Mouse (Mus musculus): ENCODE measurements at regions not wholly inside any gene's neighbourhood (a gene's known extent, or its start where the extent isn't known, plus 50 kb on each side); places are given as distances from the start of the nearest gene placed in this dataset.

DNA sequence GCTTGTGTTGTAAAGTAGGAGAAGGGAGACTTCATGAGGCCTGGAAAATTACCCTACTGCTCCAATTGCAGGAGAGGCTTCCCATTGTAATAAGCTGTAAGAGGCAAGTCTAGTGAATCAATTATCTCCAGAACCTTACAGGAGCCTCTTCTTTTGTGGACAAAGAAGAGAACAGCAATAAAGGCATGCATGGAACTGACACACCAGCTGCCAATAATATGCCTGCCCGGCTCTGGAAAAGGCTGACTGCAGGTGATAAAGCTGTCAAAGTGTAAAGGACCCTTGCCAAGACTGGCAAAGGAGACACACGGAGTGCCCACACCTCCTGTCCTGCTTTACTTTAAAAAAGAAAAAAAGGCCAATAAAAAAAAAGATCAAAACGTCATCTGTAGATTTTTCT is 209.0 kb downstream of the Faxc start:
- TF ChIP-seq EP300 (IDR thresholded peaks at IDR 0.05; ENCODE audit: low read depth) (no peak), CTCF (IDR thresholded peaks at IDR 0.05; ENCODE audit: low read depth) (no peak)

Data from liver, postnatal 0 days (tissue).